Mouse (Mus musculus): ENCODE measurements around the gene Mta1.

Mta1 gene

GRCm38 (mm10) chr12:113097749-113098281 is at the start of gene Mta1:
Mta1 (plus strand) TSS chr12:113098278.
- DNase-seq = peak in 1 of 2 experiments; percentile 49

GRCm38 (mm10) chr12:113049836-113050235 is 48.2 kb upstream of the Mta1 start:
- DNase-seq = peak; percentile 57 to 72

GRCm38 (mm10) chr12:113050671-113051070 is 47.4 kb upstream of the Mta1 start:
- DNase-seq = no peak

GRCm38 (mm10) chr12:113051628-113052403 is 46.3 kb upstream of the Mta1 start:
- no peak for DNase-seq

- DNase-seq = no peak
Observed at GRCm38 (mm10) chr12:113056089-113056488, 42.0 kb upstream of the Mta1 start.

- DNase-seq = no peak
Observed at GRCm38 (mm10) chr12:113060178-113060577, 37.9 kb upstream of the Mta1 start.

GRCm38 (mm10) chr12:113061606-113062005 is 36.5 kb upstream of the Mta1 start:
- no peak for DNase-seq

GRCm38 (mm10) chr12:113062201-113062600 is 35.9 kb upstream of the Mta1 start:
- DNase-seq = no peak

- DNase-seq = no peak
Observed at GRCm38 (mm10) chr12:113063700-113064099, 34.4 kb upstream of the Mta1 start.

- DNase-seq = no peak
Observed at GRCm38 (mm10) chr12:113068002-113068401, 30.1 kb upstream of the Mta1 start.

GRCm38 (mm10) chr12:113069389-113069788 is 28.7 kb upstream of the Mta1 start:
- DNase-seq = no peak

GRCm38 (mm10) chr12:113071321-113071720 is 26.8 kb upstream of the Mta1 start:
- no peak for DNase-seq

GRCm38 (mm10) chr12:113071827-113072226 is 26.3 kb upstream of the Mta1 start:
- DNase-seq = no peak

GRCm38 (mm10) chr12:113073420-113074328 is 24.4 kb upstream of the Mta1 start:
- peak in 1 of 2 experiments; percentile 34 for DNase-seq

- peak; percentile 70 to 73 for DNase-seq
Observed at GRCm38 (mm10) chr12:113074329-113075062, 23.6 kb upstream of the Mta1 start, which contains the start of gene Tex22. Tex22 (plus strand) TSS chr12:113074502.

- peak; percentile 80 to 85 for DNase-seq
Observed at GRCm38 (mm10) chr12:113075063-113075454, 23.0 kb upstream of the Mta1 start.

GRCm38 (mm10) chr12:113075486-113075885 is 22.6 kb upstream of the Mta1 start:
- no peak for DNase-seq

- DNase-seq = no peak
Observed at GRCm38 (mm10) chr12:113087276-113087675, 10.8 kb upstream of the Mta1 start.

- no peak for DNase-seq
Observed at GRCm38 (mm10) chr12:113088026-113088425, 10.1 kb upstream of the Mta1 start.

- DNase-seq = no peak
Observed at GRCm38 (mm10) chr12:113089107-113089506, 9.0 kb upstream of the Mta1 start.

- no peak for DNase-seq
Observed at GRCm38 (mm10) chr12:113090053-113090452, 8.0 kb upstream of the Mta1 start.

GRCm38 (mm10) chr12:113097040-113097439 is 1.0 kb upstream of the Mta1 start:
- DNase-seq = no peak

Data from thymus, adult 18-20 months (tissue).